Mouse (Mus musculus) liver, embryonic 15.5 days (tissue): ENCODE results near the gene Spef1. TPM values are rescaled to one million over a fixed set of nuclear protein-coding genes. Genes with fewer than 3 reads are reported as not detected.

Experiments
- ATAC-seq: fragments of 200-750 bp; cut with Nextera tagmentation; 2 replicates; pipeline ENCODE4 v1.8.0; 2017; ENCODE audit warnings: moderate number of reproducible peaks, mild to moderate bottlenecking, moderate library complexity; ENCODE audit not compliant: insufficient read depth
- H3K27ac ChIP-seq: fragments of 300-500 bp; sonication (generic); replicated peaks from 2 replicates; pipeline ENCODE4 v1.5.1; 2015; ENCODE audit warnings: mild to moderate bottlenecking, inconsistent platforms
- H3K27me3 ChIP-seq: fragments of 300-500 bp; sonication (generic); 2 replicates; pipeline ENCODE4 v1.6.1; 2015; ENCODE audit warnings: mild to moderate bottlenecking, inconsistent platforms
- H3K36me3 ChIP-seq: fragments of 300-500 bp; sonication (generic); replicated peaks from 2 replicates; pipeline ENCODE4 v1.6.1; 2015; ENCODE audit warnings: moderate library complexity, mild to moderate bottlenecking, inconsistent platforms
- H3K4me1 ChIP-seq: fragments of 300-500 bp; sonication (generic); replicated peaks from 2 replicates; pipeline ENCODE4 v1.6.1; 2015; ENCODE audit warnings: inconsistent platforms
- H3K4me2 ChIP-seq: fragments of 300-500 bp; sonication (generic); 2 replicates; pipeline ENCODE4 v1.6.1; 2015; ENCODE audit warnings: moderate library complexity, mild to moderate bottlenecking, inconsistent platforms
- H3K4me3 ChIP-seq: fragments of 300-500 bp; sonication (generic); replicated peaks from 2 replicates; pipeline ENCODE4 v1.5.1; 2015; ENCODE audit warnings: mild to moderate bottlenecking, inconsistent platforms
- H3K9ac ChIP-seq: fragments of 300-500 bp; sonication (generic); 2 replicates; pipeline ENCODE4 v1.6.1; 2015; ENCODE audit warnings: moderate library complexity, mild to moderate bottlenecking, inconsistent platforms
- H3K9me3 ChIP-seq: fragments of 300-500 bp; sonication (generic); replicated peaks from 2 replicates; pipeline ENCODE4 v1.6.1; 2016; ENCODE audit warnings: inconsistent platforms
- WGBS: fragments of 180-500 bp; shearing (Covaris S2); methylation state at CpG from one replicate; pipeline ENCODE4 v1.1.7; 2015; ENCODE audit warnings: mixed read lengths; ENCODE audit not compliant: insufficient replicate concordance; 5-methylcytosine and 5-hydroxymethylcytosine counted together
- polyA plus RNA-seq: library from polyadenylated mRNA; unstranded; fragments of >200 nt; fragmentation: Nextera tagmentation; extraction: Ambion mirVana; gene quantifications from 2 replicates; pipeline ENCODE4 v1.2.1, GENCODE M21; 2015

Spef1 gene
- polyA plus RNA-seq, 1 experiment from 2014 or later, result 1.6 TPM

DNA sequence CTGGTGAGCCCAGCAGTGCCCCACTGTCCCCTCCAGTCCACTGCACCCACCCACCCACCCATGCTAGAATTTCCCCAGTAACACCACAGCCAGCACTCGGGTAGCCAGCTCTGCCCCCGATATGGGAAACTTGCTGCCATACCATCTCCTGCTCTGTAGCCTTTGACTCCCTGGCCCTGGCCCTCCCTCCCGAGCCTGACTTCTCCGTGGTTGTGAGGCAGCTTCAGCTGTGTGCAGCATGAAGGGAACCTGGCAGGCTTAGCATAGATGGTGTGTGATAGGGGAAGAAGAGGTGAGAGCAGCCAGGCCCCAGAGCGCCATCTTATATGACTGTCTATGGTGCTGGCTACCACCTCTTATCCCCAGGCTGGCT is 46.6 kb downstream of the Spef1 start:
- 64% methylated on average over 5 of the region's 5 CpGs for WGBS
- Histone ChIP-seq H3K36me3 (peaks cover 29% of the 10 kb centered on the region), H3K4me1 (peaks cover 63% of the 10 kb centered on the region), H3K27me3 (no peaks in the 10 kb centered on the region), H3K27ac (peak overlapping the region; percentile 61; the same call in 1 of the 2 replicates), H3K4me3 (no peak overlapping the region), H3K9ac (no peak overlapping the region), H3K4me2 (no peak overlapping the region), H3K9me3 (no peaks in the 10 kb centered on the region)
- ATAC-seq, result no peak

DNA sequence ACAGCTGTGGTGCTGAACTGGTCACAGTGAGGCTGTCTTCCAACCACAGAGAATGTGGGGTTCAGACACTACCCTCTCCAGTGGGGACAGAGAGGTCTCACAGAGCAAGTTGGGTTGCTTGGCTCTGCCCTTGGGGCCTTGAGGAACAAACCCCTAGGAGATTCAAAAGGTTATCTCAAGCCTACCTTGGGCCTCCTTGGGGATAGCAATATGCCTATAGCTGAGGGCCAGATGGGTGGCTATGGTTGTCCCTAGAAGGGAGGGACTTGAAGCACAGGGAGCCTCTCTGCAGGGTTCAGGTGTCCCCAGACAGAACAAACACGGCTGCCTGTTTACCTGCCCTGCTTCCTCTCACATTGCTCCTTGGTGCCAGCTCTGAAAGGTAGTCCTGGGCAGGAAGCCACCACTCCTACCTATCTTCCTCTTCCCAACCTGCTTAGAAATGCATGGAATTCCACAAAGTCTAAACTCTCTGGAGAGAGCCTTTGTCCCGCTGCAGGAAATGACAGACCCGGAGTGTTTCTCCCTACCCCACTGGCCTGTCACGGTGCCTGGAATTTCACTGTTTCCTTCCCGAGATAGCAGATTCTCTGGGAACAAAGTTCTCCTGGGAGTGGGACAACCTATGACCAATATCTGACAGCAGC is 47.1 kb downstream of the Spef1 start:
- WGBS, result 67% methylated on average over 5 of the region's 5 CpGs
- peaks cover 68% of the 10 kb centered on the region for H3K4me1 ChIP-seq
- ATAC-seq, result no peak
- H3K4me3 ChIP-seq, result no peak overlapping the region
- peak overlapping the region; percentile 61 for H3K27ac ChIP-seq
- no peaks in the 10 kb centered on the region for H3K9me3 ChIP-seq
- no peak overlapping the region for H3K9ac ChIP-seq
- peaks cover 24% of the 10 kb centered on the region for H3K36me3 ChIP-seq
- no peaks in the 10 kb centered on the region for H3K27me3 ChIP-seq
- H3K4me2 ChIP-seq, result no peak overlapping the region

DNA sequence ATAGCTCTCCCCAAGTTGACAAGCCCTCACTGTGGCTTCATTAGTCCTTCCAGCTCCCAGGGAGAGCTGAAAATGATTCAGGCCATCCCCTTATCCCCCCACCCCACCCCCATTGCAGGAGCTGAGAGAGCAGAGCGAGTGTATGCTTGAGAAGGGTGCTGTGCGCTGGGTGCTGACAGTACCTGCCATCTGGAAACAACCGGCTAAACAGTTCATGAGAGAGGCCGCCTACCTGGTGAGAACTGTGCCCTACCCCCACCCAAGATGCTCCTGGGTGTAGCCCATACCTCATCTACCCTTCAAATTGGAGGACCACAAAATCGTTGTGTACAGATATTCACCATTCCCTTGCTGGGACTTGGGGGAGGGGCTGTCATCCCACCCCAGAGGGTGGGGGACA is 47.8 kb downstream of the Spef1 start:
- no peaks in the 10 kb centered on the region for H3K9me3 ChIP-seq
- no peaks in the 10 kb centered on the region for H3K27me3 ChIP-seq
- 79% methylated on average over 5 of the region's 5 CpGs for WGBS
- no peak overlapping the region for H3K4me2 ChIP-seq
- no peak overlapping the region for H3K9ac ChIP-seq
- H3K4me1 ChIP-seq, result peaks cover 76% of the 10 kb centered on the region
- ATAC-seq, result no peak
- H3K4me3 ChIP-seq, result no peak overlapping the region
- peak overlapping the region; percentile 29 for H3K27ac ChIP-seq
- H3K36me3 ChIP-seq, result peaks cover 16% of the 10 kb centered on the region

DNA sequence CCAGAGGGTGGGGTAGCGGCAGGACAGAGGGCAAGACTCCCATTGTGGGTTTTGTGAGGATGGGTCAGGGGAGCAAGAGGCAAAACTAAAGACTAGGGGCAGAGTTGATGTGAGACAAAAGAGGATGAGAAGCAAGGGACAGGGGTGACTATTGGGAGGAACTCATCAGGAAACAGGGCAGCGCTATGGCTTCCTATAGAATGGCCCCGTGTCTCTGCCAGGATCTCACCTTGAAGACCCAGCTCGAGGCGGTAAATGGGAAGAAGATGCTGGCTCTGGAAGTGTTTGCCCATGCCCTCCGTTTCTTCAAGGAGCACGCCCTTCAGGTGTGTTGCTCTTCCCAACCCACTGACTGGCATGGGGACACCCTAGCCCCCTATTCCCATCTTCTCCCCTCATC is 48.3 kb downstream of the Spef1 start:
- H3K4me1 ChIP-seq, result peaks cover 81% of the 10 kb centered on the region
- no peaks in the 10 kb centered on the region for H3K9me3 ChIP-seq
- H3K9ac ChIP-seq, result no peak overlapping the region
- no peak overlapping the region for H3K4me2 ChIP-seq
- no peak for ATAC-seq
- H3K27ac ChIP-seq, result peak overlapping the region; percentile 98; the same call in 1 of the 2 replicates
- no peak overlapping the region for H3K4me3 ChIP-seq
- 85% methylated on average over 7 of the region's 7 CpGs for WGBS
- H3K27me3 ChIP-seq, result no peaks in the 10 kb centered on the region
- peaks cover 11% of the 10 kb centered on the region for H3K36me3 ChIP-seq

DNA sequence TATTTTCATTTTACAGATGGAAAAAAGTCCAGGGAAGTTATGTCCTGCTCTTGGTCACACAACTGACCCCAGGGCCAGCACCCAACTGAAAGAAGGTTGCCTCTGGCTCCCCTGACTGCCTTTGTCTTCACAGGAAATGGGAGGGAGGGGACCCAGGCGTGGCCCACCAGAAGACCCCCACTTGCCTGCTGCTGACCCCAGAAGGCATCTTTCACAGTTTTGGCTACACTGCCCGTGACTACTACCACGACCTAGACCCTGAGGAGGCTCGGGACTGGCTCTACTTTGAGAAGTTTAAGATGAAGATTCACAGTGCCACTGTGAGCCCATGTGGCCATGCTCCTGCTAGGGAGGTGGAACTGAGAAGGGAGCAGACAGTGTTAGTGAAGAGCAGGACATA is 48.8 kb downstream of the Spef1 start:
- no peaks in the 10 kb centered on the region for H3K27me3 ChIP-seq
- H3K4me3 ChIP-seq, result no peak overlapping the region
- peak overlapping the region; percentile 98 for H3K27ac ChIP-seq
- peaks cover 6% of the 10 kb centered on the region for H3K36me3 ChIP-seq
- no peak overlapping the region for H3K9ac ChIP-seq
- 71% methylated on average over 4 of the region's 4 CpGs for WGBS
- ATAC-seq, result no peak
- H3K9me3 ChIP-seq, result no peaks in the 10 kb centered on the region
- H3K4me1 ChIP-seq, result peaks cover 82% of the 10 kb centered on the region
- no peak overlapping the region for H3K4me2 ChIP-seq

DNA sequence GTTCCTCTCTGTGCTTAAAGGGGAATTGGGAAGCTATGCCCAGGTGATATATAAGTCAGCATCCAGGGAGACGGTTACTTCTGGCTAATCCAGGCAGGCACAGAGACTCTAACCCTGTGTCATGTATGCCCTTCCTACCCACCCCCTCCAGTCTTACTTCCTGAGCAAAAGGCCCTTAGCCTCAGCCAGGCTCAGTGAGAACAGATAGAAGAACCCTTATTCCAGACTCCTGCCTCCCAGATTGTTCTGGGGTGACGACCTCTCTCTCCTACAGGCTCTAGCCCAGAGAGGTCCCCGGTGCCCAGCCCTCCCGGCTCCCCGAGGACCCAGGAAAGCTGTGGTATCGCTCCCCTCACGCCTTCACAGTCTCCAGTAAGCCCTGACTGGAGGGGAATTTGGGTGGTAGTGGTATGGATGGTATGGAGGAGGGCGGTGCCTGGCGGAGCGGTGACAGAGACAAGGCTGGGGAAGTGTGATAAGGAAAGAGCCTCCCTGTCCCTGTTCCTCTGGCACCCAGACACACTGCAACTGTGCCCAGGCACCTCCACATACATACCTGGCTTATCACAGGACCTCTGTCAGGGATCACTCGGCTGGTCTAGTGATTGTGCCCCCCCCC is 51.5 kb downstream of the Spef1 start:
- Histone ChIP-seq H3K36me3 (no peaks in the 10 kb centered on the region), H3K4me3 (peak overlapping the region; percentile 14), H3K4me1 (peaks cover 78% of the 10 kb centered on the region), H3K9ac (peak overlapping the region; percentile 67), H3K27ac (peak overlapping the region; percentile 98), H3K9me3 (no peaks in the 10 kb centered on the region), H3K27me3 (no peaks in the 10 kb centered on the region), H3K4me2 (peak overlapping the region; percentile 72)
- ATAC-seq, result peak; percentile 100
- WGBS, result 11% methylated on average over 11 of the region's 11 CpGs

DNA sequence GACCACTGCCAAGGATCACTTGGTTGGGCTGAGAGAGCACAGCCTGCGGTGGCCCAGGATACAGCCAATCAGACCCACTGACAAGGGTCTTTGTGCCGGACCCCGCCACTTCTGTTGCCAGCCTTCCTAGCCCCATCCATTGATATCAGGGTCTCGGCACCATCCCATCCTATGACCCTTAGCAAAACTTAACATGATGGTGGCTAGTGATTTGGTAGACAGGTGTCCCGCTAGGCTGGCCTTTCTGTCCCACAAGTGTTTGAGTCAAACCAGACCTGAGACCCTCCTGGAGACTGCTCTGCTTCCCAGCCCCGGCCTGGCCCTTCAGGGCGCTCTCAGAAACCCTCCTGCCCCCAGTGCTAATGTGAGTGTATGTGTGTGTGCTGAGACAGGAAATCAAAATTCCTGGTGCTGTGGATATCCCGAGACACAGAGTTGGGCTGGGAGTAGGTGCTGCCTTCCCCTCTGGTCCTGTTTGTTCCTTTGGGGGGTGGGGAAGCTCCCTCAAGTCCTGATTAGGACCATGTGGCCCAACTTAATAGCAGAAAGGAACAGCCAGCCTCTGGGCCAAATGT is 52.2 kb downstream of the Spef1 start:
- no peaks in the 10 kb centered on the region for H3K9me3 ChIP-seq
- H3K36me3 ChIP-seq, result no peaks in the 10 kb centered on the region
- WGBS, result 73% methylated on average over 8 of the region's 8 CpGs
- peak overlapping the region; percentile 72 for H3K4me2 ChIP-seq
- H3K27ac ChIP-seq, result peak overlapping the region; percentile 98
- peak overlapping the region; percentile 67 for H3K9ac ChIP-seq
- peak overlapping the region; percentile 14; the same call in 1 of the 2 replicates for H3K4me3 ChIP-seq
- H3K4me1 ChIP-seq, result peaks cover 75% of the 10 kb centered on the region
- no peaks in the 10 kb centered on the region for H3K27me3 ChIP-seq
- ATAC-seq, result no peak

DNA sequence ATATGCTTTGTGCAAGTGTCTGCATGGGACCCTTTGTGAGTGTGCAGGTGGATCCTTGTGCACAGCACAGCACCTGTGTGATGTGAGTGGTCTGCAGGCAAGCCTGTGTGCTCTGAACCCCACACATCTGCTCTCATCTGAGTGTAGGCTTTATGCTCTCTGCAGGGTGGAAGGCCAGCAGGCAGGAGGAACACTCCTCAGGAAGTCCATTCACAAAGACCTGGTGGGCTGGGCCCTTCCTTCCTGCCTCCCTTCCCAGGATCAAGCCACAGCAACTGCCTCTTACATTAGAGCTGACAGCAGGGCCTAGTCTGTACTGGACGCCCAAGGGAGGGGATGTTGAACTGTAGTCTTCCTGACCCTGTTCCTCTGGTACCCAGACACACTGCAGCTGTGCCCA is 52.7 kb downstream of the Spef1 start:
- Histone ChIP-seq H3K4me3 (no peak overlapping the region), H3K36me3 (no peaks in the 10 kb centered on the region), H3K9ac (peak overlapping the region; percentile 67; the same call in 1 of the 2 replicates), H3K9me3 (no peaks in the 10 kb centered on the region), H3K4me2 (no peak overlapping the region), H3K4me1 (peaks cover 75% of the 10 kb centered on the region), H3K27ac (peak overlapping the region; percentile 98), H3K27me3 (no peaks in the 10 kb centered on the region)
- no peak for ATAC-seq
- 13% methylated on average over 1 of the region's 1 CpGs for WGBS

DNA sequence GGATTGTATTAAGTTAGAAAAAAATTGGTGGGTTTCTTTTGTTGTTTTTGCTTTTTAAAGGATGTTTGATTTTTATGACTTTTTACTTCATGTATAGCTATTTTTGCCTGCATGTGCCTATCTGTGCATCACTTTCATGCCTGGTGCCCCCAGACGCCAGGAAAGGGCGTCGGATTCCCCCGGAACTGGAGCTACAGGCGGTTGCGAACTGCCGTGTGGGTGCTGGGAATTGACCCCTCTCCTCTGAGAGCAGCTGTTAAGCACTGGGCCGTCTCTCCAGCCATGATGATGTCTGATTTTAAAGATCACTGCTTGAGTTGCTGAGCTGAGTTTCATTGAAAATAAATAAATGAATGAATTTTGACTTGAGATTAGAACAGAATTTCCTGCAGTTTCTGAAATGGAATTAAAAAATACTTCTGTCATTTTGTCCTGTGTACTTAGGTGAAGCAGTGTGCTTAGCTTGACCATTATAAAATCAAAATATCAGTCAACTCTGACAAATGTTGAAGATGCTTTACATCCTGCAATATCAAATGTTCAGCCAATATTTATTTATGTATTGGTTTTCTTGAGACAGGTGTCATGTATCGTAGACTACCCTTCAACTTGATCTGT is 54.0 kb downstream of the Spef1 start, which contains the start of gene Gm11037:
TSS of gene Gm11037 (plus strand) at position 568 of the 618 bp plus-strand sequence.
- H3K9ac ChIP-seq, result 0 out of 2 replicates have a peak within 1 kb of the TSS, but pooled peaks have one; percentile 67
- no peak within 1 kb of the TSS for H3K4me2 ChIP-seq
- 81% methylated on average over 9 of the region's 9 CpGs for whole genome bisulfite sequencing
- H3K9me3 ChIP-seq, result no peaks in the 10 kb centered on the region
- no peak for ATAC-seq
- no peaks in the 10 kb centered on the region for H3K36me3 ChIP-seq
- no peaks in the 10 kb centered on the region for H3K27me3 ChIP-seq
- H3K4me1 ChIP-seq, result peaks cover 84% of the 10 kb centered on the region
- H3K4me3 ChIP-seq, result no peak within 1 kb of the TSS
- H3K27ac ChIP-seq, result peak within 1 kb of the TSS; percentile 98

DNA sequence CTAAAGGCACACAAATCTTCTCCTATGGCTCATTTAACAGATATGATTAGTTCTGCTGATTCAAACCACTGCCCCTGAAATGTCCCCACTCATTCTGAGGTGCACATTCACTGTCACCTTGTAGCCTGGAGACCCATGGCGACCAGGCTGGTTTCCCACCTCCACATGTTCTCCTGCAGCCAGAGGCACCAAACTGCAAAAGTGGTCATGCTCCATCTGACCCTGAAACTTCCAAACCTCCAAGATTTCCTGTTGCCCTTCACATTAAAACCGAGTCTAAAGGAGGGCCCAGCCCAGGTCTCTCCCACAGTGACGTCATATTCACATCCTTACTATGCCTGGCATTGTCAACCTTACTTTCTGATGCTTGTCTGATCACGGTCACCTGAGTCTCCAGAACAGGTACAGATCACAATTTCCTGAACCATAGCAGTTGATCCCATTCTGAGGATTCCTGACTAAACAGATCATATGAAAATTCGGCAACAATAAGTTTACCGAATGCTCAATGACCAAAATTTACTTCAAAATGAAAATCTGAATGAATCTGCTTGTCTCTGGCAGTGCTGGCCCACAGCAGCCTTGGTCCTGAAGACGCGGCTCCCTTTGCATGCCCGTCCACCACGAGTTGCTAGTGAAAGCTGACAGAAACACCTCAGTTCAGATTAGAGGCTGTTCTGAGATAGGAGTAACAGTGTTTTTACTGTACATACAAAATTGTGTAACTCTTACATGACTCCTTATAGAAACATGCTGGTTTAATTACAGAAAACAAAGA is 54.8 kb downstream of the Spef1 start:
- Histone ChIP-seq H3K4me2 (no peak overlapping the region), H3K9me3 (no peaks in the 10 kb centered on the region), H3K27ac (peak overlapping the region; percentile 63), H3K9ac (no peak overlapping the region), H3K27me3 (no peaks in the 10 kb centered on the region), H3K4me1 (peaks cover 84% of the 10 kb centered on the region), H3K4me3 (no peak overlapping the region), H3K36me3 (no peaks in the 10 kb centered on the region)
- WGBS, result 72% methylated on average over 10 of the region's 10 CpGs
- no peak for ATAC-seq
